Mouse (Mus musculus) testis, adult 2 months (tissue): ENCODE data around the gene Ghrhr. TPM values are rescaled to one million over a fixed set of nuclear protein-coding genes. Genes with fewer than 3 reads are reported as not detected.
A peak's percentile ranks its signal among the peaks of the same experiment; 100 is the strongest.

Experiments used
- H3K27ac ChIP-seq: fragments of 200-500 bp; 2 replicates; pipeline ENCODE4 v1.5.1; 2012; ENCODE audit warnings: low read depth, low read length; ENCODE audit not compliant: control insufficient read depth, insufficient read depth
- H3K27me3 ChIP-seq: fragments of 200-500 bp; 2 replicates; pipeline ENCODE4 v1.6.1; 2012; ENCODE audit warnings: mild to moderate bottlenecking, low read length, moderate library complexity; ENCODE audit not compliant: control insufficient read depth, insufficient read depth
- H3K36me3 ChIP-seq: fragments of 200-500 bp; 2 replicates; pipeline ENCODE4 v1.6.1; 2012; ENCODE audit warnings: mild to moderate bottlenecking, low read length; ENCODE audit not compliant: control insufficient read depth, insufficient read depth
- H3K4me1 ChIP-seq: fragments of 200-500 bp; 2 replicates; pipeline ENCODE4 v1.6.1; 2012; ENCODE audit warnings: low read length; ENCODE audit not compliant: control insufficient read depth, insufficient read depth
- H3K4me3 ChIP-seq: fragments of 200-500 bp; 2 replicates; pipeline ENCODE4 v1.5.1; 2012; ENCODE audit warnings: low read depth, mild to moderate bottlenecking, low read length, moderate library complexity, mixed read lengths; ENCODE audit not compliant: control insufficient read depth
- CTCF ChIP-seq: fragments of 200-500 bp; IDR thresholded peaks from 2 replicates; pipeline ENCODE4 v1.5.1; 2012; ENCODE audit warnings: low read depth, mild to moderate bottlenecking, inconsistent platforms, low read length, moderate library complexity; ENCODE audit not compliant: control insufficient read depth, insufficient read depth, insufficient replicate concordance
- POLR2A ChIP-seq: fragments of 200-500 bp; IDR thresholded peaks from 2 replicates; pipeline ENCODE4 v1.6.1; 2012; ENCODE audit warnings: low read depth, mild to moderate bottlenecking, inconsistent platforms, low read length, moderate library complexity; ENCODE audit not compliant: control insufficient read depth
- polyA plus RNA-seq: library from polyadenylated mRNA; depleted of rRNA; stranded (reverse); fragments of >200 nt; gene quantifications from 2 replicates; pipeline ENCODE4 v1.2.3, GENCODE M21; 2012

Ghrhr gene
- polyA plus RNA-seq, 1 experiment = not detected

DNA sequence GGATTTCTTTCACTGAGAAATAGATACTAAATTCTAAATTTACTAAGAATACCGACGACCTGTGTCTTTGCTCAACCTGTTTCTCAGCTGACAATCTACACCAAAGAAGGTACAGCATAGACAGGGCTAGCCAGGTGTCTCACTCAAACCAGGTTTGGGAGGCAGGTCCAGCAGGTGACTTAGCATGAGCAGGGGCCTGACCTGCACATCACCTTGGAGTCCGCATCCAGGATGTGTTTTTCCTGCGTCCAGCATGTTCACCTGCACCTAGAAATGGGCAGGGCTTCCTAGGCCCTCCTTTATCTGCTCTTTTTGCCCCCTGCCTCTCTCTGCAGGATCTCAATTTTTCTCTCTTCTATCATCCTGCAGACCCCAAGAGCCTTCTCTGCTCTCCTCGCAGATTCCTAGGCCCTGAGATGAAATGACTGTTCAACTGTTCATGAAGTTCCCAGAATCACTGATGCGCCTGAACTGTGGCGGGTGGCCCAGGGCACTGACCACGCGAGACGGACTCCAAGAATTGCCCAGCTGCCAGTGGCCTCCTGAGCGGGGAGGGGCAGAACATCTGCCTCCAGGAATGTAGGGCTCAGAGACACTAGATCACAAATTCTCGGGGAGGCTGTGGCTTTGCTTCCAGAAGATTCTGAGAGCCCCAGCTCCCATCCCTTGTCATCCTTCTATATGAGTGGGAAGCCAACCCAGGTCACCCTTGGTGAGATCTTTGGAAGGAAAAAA, 22.2 kb upstream of the Ghrhr start:
- TF ChIP-seq POLR2A (no peak), CTCF (no peak)
- no peak overlapping the region for H3K27ac ChIP-seq

GRCm38 (mm10) chr6:55354456-55355117, 21.5 kb upstream of the Ghrhr start:
- no peak overlapping the region for H3K27ac ChIP-seq
- H3K36me3 ChIP-seq = no peaks in the 10 kb centered on the region
- TF ChIP-seq CTCF (no peak), POLR2A (no peak)
- no peaks in the 10 kb centered on the region for H3K27me3 ChIP-seq
- H3K4me3 ChIP-seq = no peak overlapping the region
- H3K4me1 ChIP-seq = no peaks in the 10 kb centered on the region

More for the DNA sequence above, 22.2 kb upstream of the Ghrhr start:
- H3K36me3 ChIP-seq = no peaks in the 10 kb centered on the region
- H3K4me1 ChIP-seq = no peaks in the 10 kb centered on the region
- H3K27me3 ChIP-seq = no peaks in the 10 kb centered on the region
- H3K4me3 ChIP-seq = no peak overlapping the region

GRCm38 (mm10) chr6:55355575-55355974, 20.5 kb upstream of the Ghrhr start:
- Histone ChIP-seq H3K4me3 (no peak overlapping the region), H3K36me3 (no peaks in the 10 kb centered on the region), H3K27me3 (no peaks in the 10 kb centered on the region), H3K4me1 (no peaks in the 10 kb centered on the region), H3K27ac (no peak overlapping the region)
- no peak for TF ChIP-seq CTCF
- no peak for TF ChIP-seq POLR2A

- no peaks in the 10 kb centered on the region for H3K4me1 ChIP-seq
- TF ChIP-seq CTCF (no peak), POLR2A (no peak)
- no peaks in the 10 kb centered on the region for H3K36me3 ChIP-seq
- no peak overlapping the region for H3K4me3 ChIP-seq
- H3K27me3 ChIP-seq = no peaks in the 10 kb centered on the region
- no peak overlapping the region for H3K27ac ChIP-seq
Observed at GRCm38 (mm10) chr6:55356017-55356703, 19.9 kb upstream of the Ghrhr start.

- H3K27me3 ChIP-seq = no peaks in the 10 kb centered on the region
- H3K27ac ChIP-seq = no peak overlapping the region
- no peak for TF ChIP-seq POLR2A
- TF ChIP-seq CTCF = no peak
- no peaks in the 10 kb centered on the region for H3K36me3 ChIP-seq
- no peak overlapping the region for H3K4me3 ChIP-seq
- H3K4me1 ChIP-seq = no peaks in the 10 kb centered on the region
Observed at GRCm38 (mm10) chr6:55356976-55357635, 19.0 kb upstream of the Ghrhr start.

- no peaks in the 10 kb centered on the region for H3K27me3 ChIP-seq
- no peak for TF ChIP-seq CTCF
- no peak for TF ChIP-seq POLR2A
- H3K4me3 ChIP-seq = no peak overlapping the region
- no peaks in the 10 kb centered on the region for H3K4me1 ChIP-seq
- H3K36me3 ChIP-seq = no peaks in the 10 kb centered on the region
- no peak overlapping the region for H3K27ac ChIP-seq
Observed at GRCm38 (mm10) chr6:55357636-55358031, 18.5 kb upstream of the Ghrhr start.

DNA sequence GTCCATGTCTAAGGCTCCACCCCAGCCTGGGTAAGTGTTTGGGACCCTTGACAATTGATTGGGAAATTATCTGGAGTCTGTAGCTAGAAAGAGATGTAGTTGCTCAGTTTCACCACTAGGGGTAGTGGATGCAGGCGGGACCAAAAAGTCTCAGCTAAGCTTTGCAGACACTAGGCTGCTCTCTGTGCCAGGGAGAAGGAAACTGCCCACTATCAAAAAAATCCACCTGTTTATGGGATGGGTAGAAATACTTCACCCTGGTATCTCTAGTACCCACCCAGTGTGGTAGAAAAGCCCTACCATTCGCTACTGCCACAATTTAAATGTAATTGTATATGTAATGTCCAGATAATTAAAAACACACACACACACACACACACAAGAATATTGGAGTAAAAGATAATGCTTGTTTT, 17.4 kb upstream of the Ghrhr start:
- no peaks in the 10 kb centered on the region for H3K4me1 ChIP-seq
- TF ChIP-seq CTCF = peak; percentile 52; the same call in 1 of the 2 replicates
- no peak for TF ChIP-seq POLR2A
- no peaks in the 10 kb centered on the region for H3K27me3 ChIP-seq
- H3K27ac ChIP-seq = no peak overlapping the region
- H3K4me3 ChIP-seq = no peak overlapping the region
- H3K36me3 ChIP-seq = no peaks in the 10 kb centered on the region
